28 mouse cellular contexts compared by ENCODE assay signal in genomic region chr13:103914114-103914736, GRCm38 (mm10). TPM values are rescaled to one million over a fixed set of nuclear protein-coding genes. Genes with fewer than 3 reads are reported as not detected.
DNase-seq lines count a peak whose midpoint lies in the region; ATAC-seq and TF ChIP-seq lines count a peak whose summit lies in the region.
"Had no signal": no experiment of that assay in that cellular context is flagged by ENCODE, and none has a peak within 500 bp of the region (broad histone marks: within the 10 kb centered on the region; RNA-seq: fewer than 3 reads in every experiment).

No protein-coding gene starts in this region.

- TF ChIP-seq POLR2A in kidney, adult 2 months (IDR thresholded peaks at IDR 0.05; ENCODE audit: low read depth, low read length), result no peak
- TF ChIP-seq POLR2A in lung, adult 2 months (IDR thresholded peaks at IDR 0.05; ENCODE audit: borderline replicate concordance, extremely low read depth, low read depth, low read length), result no peak

- H3K4me1 ChIP-seq in kidney, adult 2 months (ENCODE audit: control insufficient read depth, insufficient read depth, low read length), result peaks cover 10% of the 10 kb centered on the region
- peaks cover 25% of the 10 kb centered on the region for H3K4me1 ChIP-seq in kidney, embryonic 15.5 days
- H3K4me1 ChIP-seq in kidney, embryonic 16.5 days (ENCODE audit: insufficient read depth, low read length), result peaks cover 12% of the 10 kb centered on the region; the same call in 1 of the 2 replicates
- H3K4me1 ChIP-seq in lung, adult 2 months (ENCODE audit: control insufficient read depth, insufficient read depth, low read length), result peaks cover 27% of the 10 kb centered on the region

- no peak for ATAC-seq in kidney, embryonic 15.5 days (replicated peaks; ENCODE audit: low FRiP score)
- ATAC-seq in kidney, embryonic 16.5 days (ENCODE audit: low FRiP score, low TSS enrichment), result no peak
- ATAC-seq in megakaryocyte-erythroid progenitor cell, adult 5-6 weeks (replicated peaks; ENCODE audit: low FRiP score, low TSS enrichment, poor library complexity, severe bottlenecking), result peak; percentile 75
- ATAC-seq: CD4-positive, CD25-positive, alpha-beta regulatory T cell, adult 4 months; forebrain, embryonic 15.5 days; intestine, postnatal 0 days; midbrain, embryonic 13.5 days had no signal

- H3K4me3 ChIP-seq in kidney, adult 2 months (ENCODE audit: insufficient read depth, low read depth, low read length), result no peak overlapping the region
- no peak overlapping the region for H3K4me3 ChIP-seq in kidney, embryonic 15.5 days (replicated peaks)
- no peak overlapping the region for H3K4me3 ChIP-seq in kidney, embryonic 16.5 days (ENCODE audit: low read length)
- H3K4me3 ChIP-seq in lung, adult 2 months (replicated peaks; ENCODE audit: extremely low read depth, low read depth, low read length), result no peak overlapping the region
- H3K4me3 ChIP-seq: embryonic facial prominence, embryonic 13.5 days; forebrain, embryonic 10.5 days; forebrain, embryonic 15.5 days; hindbrain, embryonic 13.5 days; limb, embryonic 12.5 days; midbrain, embryonic 13.5 days; neural tube, embryonic 13.5 days had no signal

- no peaks in the 10 kb centered on the region for H3K9me3 ChIP-seq in kidney, embryonic 15.5 days (replicated peaks)
- no peaks in the 10 kb centered on the region for H3K9me3 ChIP-seq in kidney, embryonic 16.5 days (ENCODE audit: low read length)
- H3K9me3 ChIP-seq: embryonic facial prominence, embryonic 13.5 days; forebrain, embryonic 10.5 days; forebrain, embryonic 15.5 days; hindbrain, embryonic 13.5 days; limb, embryonic 12.5 days; midbrain, embryonic 13.5 days; neural tube, embryonic 13.5 days had no signal

- no peak for TF ChIP-seq CTCF in kidney, adult 2 months (conservative IDR thresholded peaks at IDR 0.05; ENCODE audit: insufficient read depth, insufficient read length, low read depth, low read length)
- TF ChIP-seq CTCF in lung, adult 2 months (IDR thresholded peaks at IDR 0.05; ENCODE audit: insufficient read depth, low read length), result no peak

- H3K36me3 ChIP-seq in kidney, adult 2 months (ENCODE audit: control insufficient read depth, insufficient read depth, low read length), result no peaks in the 10 kb centered on the region
- H3K36me3 ChIP-seq in kidney, embryonic 15.5 days, result no peaks in the 10 kb centered on the region
- no peaks in the 10 kb centered on the region for H3K36me3 ChIP-seq in kidney, embryonic 16.5 days (ENCODE audit: insufficient read depth, low read length)
- H3K36me3 ChIP-seq: embryonic facial prominence, embryonic 13.5 days; forebrain, embryonic 15.5 days; hindbrain, embryonic 13.5 days; midbrain, embryonic 13.5 days; neural tube, embryonic 13.5 days had no signal

- peak; percentile 44 for DNase-seq in kidney, adult 2 months
- peak; percentile 26 to 41 for DNase-seq in kidney, postnatal 36 days
- DNase-seq in lung, postnatal 4 days, result peak; percentile 3 to 26
- DNase-seq in lung, adult 2 months, result no peak
- no peak for DNase-seq in gastrocnemius, postnatal 14 days
- DNase-seq: adrenal gland, postnatal 14 days; cerebellum, adult 11 months; cerebellum, adult 9-10 months; cerebellum, postnatal 36 days; embryo, embryonic 11 days; gastrocnemius, postnatal 36 days; right cerebral cortex, postnatal 4 days; thymus, adult 18-20 months; thymus, postnatal 25 days had no signal

- H3K4me2 ChIP-seq in kidney, embryonic 15.5 days, result no peak overlapping the region
- no peak overlapping the region for H3K4me2 ChIP-seq in kidney, embryonic 16.5 days (replicated peaks; ENCODE audit: low read depth, low read length)
- H3K4me2 ChIP-seq: embryonic facial prominence, embryonic 13.5 days; forebrain, embryonic 15.5 days; hindbrain, embryonic 13.5 days; limb, embryonic 12.5 days; liver, embryonic 11.5 days; midbrain, embryonic 13.5 days; neural tube, embryonic 13.5 days had no signal

- WGBS in kidney, adult 2 months, result 64% methylated on average over 4 of the region's 4 CpGs
- WGBS in kidney, embryonic 15.5 days, result 80% methylated on average over 4 of the region's 4 CpGs
- WGBS in kidney, embryonic 16.5 days, result 75% methylated on average over 4 of the region's 4 CpGs
- 39% methylated on average over 4 of the region's 4 CpGs for WGBS in lung, adult 2 months

- H3K27ac ChIP-seq in kidney, adult 2 months (ENCODE audit: insufficient read depth, low read depth, low read length), result no peak overlapping the region
- no peak overlapping the region for H3K27ac ChIP-seq in kidney, embryonic 15.5 days
- H3K27ac ChIP-seq in kidney, embryonic 16.5 days (ENCODE audit: low read length), result no peak overlapping the region
- H3K27ac ChIP-seq: embryonic facial prominence, embryonic 13.5 days; forebrain, embryonic 10.5 days; forebrain, embryonic 15.5 days; hindbrain, embryonic 13.5 days; limb, embryonic 12.5 days; midbrain, embryonic 13.5 days; neural tube, embryonic 13.5 days; stomach, postnatal 0 days had no signal

- no peaks in the 10 kb centered on the region for H3K27me3 ChIP-seq in kidney, adult 2 months (replicated peaks; ENCODE audit: control insufficient read depth, insufficient read depth, low read length)
- no peaks in the 10 kb centered on the region for H3K27me3 ChIP-seq in kidney, embryonic 15.5 days
- H3K27me3 ChIP-seq in kidney, embryonic 16.5 days (ENCODE audit: insufficient read depth, low read length), result no peaks in the 10 kb centered on the region
- H3K27me3 ChIP-seq: embryonic facial prominence, embryonic 13.5 days; forebrain, embryonic 15.5 days; hindbrain, embryonic 13.5 days; limb, embryonic 12.5 days; midbrain, embryonic 13.5 days; neural tube, embryonic 13.5 days had no signal

- intact Hi-C loops in gastrocnemius, postnatal 14 days (cut with DNase I; ENCODE audit: low total_unique reads), result no loop called here

- H3K9ac ChIP-seq in kidney, embryonic 15.5 days, result no peak overlapping the region
- no peak overlapping the region for H3K9ac ChIP-seq in kidney, embryonic 16.5 days (replicated peaks; ENCODE audit: low read length)
- H3K9ac ChIP-seq: embryonic facial prominence, embryonic 13.5 days; forebrain, embryonic 15.5 days; hindbrain, embryonic 13.5 days; limb, embryonic 12.5 days; midbrain, embryonic 13.5 days; neural tube, embryonic 13.5 days had no signal

RNA-seq across cellular contexts. Expression of gene Erbin, which starts 6.1 kb away (rescaled TPM):
- 15.7 and 18.9 TPM in 2 replicates for polyA plus RNA-seq in kidney, adult 2 months (2012; rRNA removed)
- polyA plus RNA-seq in kidney, embryonic 15.5 days (2015; fragmentation: Nextera tagmentation; extraction: Ambion mirVana), result 17.9 and 19.4 TPM in 2 replicates
- polyA plus RNA-seq in kidney, embryonic 16.5 days (2015; fragmentation: Nextera tagmentation; extraction: Ambion mirVana), result 15.8 and 18.2 TPM in 2 replicates
- polyA plus RNA-seq in lung, adult 2 months (2012; rRNA removed), result 10.2 and 17.4 TPM in 2 replicates
- 70.5 and 87.2 TPM in 2 replicates for total RNA-seq in megakaryocyte-erythroid progenitor cell, adult 5-6 weeks (2014; fragmentation: Nextera tagmentation)
- total RNA-seq in megakaryocyte-erythroid progenitor cell, adult 5-6 weeks (2017), result 111 and 152 TPM in 2 replicates
- total RNA-seq in gastrocnemius, postnatal 14 days (2021), result 10 to 100 TPM; 41.2 to 43.2 TPM

Comparison
In these comparisons a context has a peak if more than half of its experiments do, and no peak if none do; other contexts are left out.
1. DNase-seq: peak in kidney, adult 2 months (single experiment), kidney, postnatal 36 days (2 of 2) and lung, postnatal 4 days (2 of 2); none in lung, adult 2 months (single experiment) and gastrocnemius, postnatal 14 days (single experiment).